Mouse (Mus musculus) left cerebral cortex, postnatal 10 days (tissue): ENCODE measurements around the gene Mgat2. TPM values are rescaled to one million over a fixed set of nuclear protein-coding genes. Genes with fewer than 3 reads are reported as not detected.

Source experiments
- DNase-seq, 2 experiments: peaks; one replicate each; pipeline ENCODE4 v3.0.0; 2021 to 2022; ENCODE audit warnings: low spot score in 2 of 2, mixed read lengths in 1 of 2; ENCODE audit errors: extremely low spot score in 1 of 2
- intact Hi-C: fragments of 180-260 bp; cut with DNase I; formaldehyde crosslinking; loops from one replicate; pipeline ENCODE4 v1.15.1; 2025
- total RNA-seq, 2 experiments: library from RNA; stranded (reverse); gene quantifications; 2 replicates each; pipeline ENCODE4 v1.2.3; 2021

Gene Mgat2
- total RNA-seq, 2 experiments from 2014 or later = 33.6 to 35.6 TPM

DNA sequence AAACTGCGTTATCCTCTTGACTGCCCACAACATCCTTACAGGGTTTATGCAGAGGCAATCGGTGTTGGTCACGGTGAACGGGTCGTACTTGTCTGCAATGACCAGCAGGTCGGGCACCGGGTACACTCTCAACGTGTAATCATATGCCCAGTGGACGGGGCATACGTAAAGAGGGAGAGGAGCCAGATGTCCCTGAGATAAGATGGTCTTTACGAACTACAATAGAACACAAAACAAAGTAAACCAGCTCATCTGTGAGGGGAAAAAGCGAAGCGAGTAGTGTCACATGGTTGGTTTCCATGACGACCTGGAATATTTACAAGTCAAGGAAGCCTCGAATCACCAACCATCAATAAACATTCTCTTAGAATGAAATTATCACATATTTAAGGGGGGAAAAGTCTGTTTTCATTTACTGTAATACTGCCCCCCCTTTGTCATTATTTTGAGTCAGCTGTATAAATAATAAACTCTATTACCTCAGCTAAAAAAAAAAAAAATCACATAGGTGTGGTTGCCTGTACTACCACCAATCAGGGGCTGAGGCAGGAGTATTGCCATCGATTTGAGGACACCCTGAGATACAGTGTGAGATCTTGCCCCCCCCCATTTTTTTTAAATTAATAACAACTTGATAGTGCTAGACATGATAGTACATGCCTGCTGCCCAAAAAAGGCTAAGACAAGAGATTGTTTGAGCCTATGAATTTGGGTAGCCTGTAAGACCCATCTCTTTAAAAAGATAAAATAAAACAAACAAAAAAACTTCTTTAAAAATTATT lies 20.3 kb downstream of the Mgat2 start, which contains the start of gene Gm49384:
Gene Gm49384, minus strand, starts transcription at position 216 of the 782 bp plus-strand sequence.
- intact Hi-C loops = no loop called here
- no peak for DNase-seq

DNA sequence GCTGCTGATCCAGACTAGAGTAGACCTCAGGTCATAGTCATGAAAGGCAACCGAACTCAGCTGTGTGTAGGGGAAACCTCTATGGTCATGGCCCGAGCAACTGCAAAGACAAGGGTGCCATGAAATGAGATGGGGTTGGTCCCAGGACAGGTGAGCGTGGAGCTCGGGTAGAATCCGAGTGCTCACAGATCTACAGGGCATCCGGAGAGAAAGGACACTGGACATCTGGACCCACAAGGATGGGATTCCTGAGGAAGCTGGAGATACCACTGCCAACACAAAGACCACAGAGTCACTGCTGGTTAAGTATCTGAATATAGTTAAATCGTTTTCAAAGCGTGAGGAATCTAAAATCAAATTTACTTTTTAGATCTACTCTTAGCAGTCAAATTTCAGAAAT lies 23.4 kb downstream of the Mgat2 start:
- DNase-seq = no peak
- intact Hi-C loops = no loop called here

DNA sequence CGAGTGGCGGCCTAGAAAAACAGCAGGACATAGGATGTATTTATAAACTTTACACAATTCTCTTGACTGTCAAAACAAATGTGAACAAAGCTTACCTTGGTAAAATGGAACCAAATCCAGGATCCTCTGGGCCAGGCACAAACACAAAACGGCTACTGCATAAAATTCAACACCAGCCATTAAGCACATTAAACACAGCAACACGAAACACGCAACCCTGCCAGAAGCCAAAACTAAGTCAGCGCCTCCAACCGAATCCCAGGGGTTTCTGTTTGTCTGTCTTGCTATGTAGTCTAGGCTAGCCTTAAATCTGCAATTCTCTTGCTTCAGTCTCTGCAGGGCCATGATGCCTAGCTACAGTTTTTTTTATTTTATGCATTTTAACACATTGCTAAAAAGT lies 24.0 kb downstream of the Mgat2 start:
- intact Hi-C loops = no loop called here
- no peak for DNase-seq

DNA sequence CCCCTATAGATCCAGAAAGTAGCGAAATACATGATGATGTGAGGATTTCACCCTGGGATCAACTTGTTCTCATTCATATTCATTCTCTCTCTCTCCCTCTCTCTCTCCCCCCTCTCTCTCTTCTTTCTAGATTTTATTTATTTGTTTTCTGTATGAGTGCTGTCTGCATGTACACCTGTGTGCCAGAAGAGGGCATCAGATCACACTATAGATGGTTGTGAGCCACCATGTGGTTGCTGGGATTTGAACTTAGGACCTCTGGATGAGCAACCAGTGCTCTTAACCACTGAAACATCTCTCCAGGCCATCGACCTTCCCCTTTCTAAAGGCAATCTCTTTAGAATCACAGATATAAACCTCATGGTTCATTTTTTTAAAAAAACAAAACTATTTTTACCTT lies 24.6 kb downstream of the Mgat2 start:
- DNase-seq = no peak
- intact Hi-C loops = no loop called here

DNA sequence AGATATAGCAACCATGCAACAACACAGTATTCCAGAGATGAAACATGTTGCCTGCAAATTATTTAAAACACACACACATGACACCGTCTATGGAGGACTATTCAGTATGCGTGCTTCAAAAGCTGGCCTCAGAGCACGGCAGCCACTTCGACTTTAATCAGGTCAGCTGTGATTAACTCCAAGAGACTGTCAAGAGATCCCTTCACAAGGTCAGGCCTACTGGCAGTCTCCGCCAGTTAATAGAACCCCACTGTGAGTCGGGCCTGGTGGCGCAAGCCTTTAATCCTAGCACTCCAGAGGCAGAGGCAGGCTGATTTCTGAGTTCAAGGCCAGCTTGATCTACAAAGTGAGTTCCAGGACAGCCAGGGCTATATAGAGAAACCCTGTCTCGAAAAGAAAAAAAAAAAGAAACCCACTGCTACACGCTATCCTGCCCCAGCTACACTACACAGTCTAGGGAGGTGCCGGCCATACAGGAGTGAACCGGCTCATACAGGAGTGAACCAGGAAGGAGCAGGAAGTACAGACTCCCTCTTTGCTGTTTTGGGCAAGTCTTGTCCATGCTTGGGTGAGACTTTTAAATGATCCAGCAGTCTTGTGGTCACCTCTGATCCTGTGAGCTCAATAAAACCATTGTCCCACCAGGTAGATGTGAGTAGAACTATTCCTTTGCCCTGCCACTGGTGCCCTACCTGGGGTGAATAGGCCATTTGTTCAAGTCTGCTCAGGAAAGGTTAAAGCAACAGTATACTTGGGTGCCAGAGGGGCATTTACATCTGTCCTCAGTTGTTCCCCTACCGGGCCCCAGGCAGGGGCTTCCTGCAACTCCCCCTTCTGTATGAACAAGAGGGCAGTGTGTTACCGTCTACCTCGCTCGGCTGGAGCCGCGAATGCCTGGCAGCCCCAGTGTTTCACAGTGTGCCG lies 26.4 kb downstream of the Mgat2 start:
- intact Hi-C loops = loop anchor here (5.0 kb wide), 1 partner anchor 87 kb away; the partner anchor contains the start of gene Klhdc2
- DNase-seq = no peak

DNA sequence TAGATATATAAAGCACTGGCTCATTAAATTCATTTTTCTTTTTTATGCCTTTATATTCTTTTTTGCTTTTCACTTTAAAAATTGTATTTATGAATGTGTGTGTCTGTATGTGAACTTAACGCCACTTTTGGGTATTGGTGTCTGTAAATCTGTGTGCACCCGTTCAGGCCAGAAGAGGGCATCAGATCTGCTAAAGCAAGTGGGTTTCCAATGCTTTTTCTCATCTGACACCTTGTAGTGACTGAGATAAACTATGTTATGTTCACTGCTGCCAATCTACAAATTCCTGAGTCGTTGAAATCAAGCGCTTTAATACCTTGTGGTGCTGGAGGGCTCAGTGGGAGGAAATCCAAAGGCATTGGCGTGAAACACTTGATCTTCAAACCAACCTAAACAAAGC lies 27.1 kb downstream of the Mgat2 start:
- intact Hi-C loops = loop anchor here (5.0 kb wide), 1 partner anchor 86 kb away; the partner anchor contains the start of gene Klhdc2
- no peak for DNase-seq

DNA sequence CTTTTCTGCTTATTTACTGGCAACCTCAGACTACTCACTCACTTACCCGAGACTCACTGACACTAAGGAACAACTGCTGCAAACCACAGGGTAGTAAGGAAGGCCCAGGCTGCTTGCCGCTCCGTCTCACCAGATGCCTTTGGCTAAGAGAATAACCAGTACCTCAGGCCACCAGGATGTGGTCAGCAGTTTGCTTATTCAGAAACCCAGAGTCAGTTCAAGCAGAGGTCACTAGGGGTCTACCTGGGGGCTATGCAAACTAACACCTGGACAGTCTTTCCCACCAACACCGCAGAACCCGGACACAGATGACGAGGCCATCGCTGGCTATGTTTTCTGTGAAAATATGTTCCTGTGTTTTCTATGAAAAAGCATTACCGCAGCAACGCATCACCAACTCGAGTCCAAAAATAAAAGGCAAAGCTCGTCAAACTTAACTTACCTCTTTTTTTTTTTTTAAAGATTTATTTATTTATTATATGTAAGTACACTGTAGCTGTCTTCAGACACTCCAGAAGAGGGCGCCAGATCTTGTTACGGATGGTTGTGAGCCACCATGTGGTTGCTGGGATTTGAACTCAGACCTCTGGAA lies 29.3 kb downstream of the Mgat2 start:
- intact Hi-C loops = loop anchor here (5.0 kb wide), 1 partner anchor 84 kb away; the partner anchor contains the start of gene Klhdc2
- DNase-seq = no peak

DNA sequence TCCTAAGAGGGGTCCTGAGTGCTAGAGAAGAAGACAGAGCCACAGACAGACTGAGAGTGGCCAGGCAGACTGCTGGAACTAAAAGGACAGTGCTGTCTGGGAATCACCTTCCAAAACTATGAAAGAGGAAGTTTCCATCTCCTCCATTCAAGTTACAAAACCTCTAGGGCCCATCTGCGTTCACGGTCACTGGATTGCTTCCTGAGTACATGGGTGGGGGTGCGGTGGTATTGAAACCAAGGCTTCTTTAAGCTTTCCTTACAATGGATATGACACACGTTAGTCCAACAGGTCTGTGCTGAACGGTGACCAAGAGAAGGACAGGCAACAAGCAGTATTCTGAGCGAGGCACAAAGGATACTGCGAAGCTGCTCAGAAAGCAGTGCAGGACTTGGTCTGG lies 30.4 kb downstream of the Mgat2 start:
- DNase-seq = no peak
- intact Hi-C loops = loop anchor here (5.0 kb wide), 1 partner anchor 83 kb away; the partner anchor contains the start of gene Klhdc2

DNA sequence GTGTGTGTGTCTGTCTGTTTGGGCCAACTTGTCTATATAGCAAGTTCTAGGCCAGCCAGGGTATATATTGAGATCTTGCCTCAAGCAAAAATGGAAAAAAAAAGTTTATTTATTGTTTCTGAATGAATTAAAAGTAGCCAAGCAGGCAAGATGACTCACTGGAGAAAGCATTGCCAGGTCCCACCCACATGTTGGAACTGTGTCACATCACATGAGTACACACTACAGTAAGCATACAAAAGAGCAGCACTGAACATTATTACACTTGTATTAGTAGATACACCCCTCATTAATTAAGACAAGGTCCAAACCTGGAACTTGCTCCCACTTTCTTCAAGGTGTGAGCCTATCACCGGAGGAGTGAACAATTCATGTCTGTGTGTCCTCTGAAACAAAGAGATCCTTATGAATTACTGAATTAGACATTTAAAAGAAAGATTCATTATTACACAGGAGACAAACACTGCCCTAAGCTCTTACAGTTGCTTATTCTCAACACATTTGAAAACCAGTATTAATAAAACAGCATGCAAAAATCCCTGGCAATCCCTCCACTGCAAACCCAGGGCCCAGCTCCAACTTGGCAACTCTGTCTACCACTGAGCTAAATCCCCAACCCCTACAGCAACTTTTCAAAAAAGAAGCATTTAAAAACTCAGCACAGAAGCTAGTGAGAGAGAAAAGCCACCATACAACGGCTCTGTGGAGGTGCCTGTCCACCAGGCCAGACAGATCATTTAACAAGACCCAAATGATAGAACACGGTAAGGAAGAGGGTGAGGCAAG lies 31.2 kb downstream of the Mgat2 start:
- DNase-seq = no peak
- intact Hi-C loops = loop anchor here (5.0 kb wide), 2 partner anchors 67 to 82 kb away; partner anchors contain the start of gene Klhdc2

DNA sequence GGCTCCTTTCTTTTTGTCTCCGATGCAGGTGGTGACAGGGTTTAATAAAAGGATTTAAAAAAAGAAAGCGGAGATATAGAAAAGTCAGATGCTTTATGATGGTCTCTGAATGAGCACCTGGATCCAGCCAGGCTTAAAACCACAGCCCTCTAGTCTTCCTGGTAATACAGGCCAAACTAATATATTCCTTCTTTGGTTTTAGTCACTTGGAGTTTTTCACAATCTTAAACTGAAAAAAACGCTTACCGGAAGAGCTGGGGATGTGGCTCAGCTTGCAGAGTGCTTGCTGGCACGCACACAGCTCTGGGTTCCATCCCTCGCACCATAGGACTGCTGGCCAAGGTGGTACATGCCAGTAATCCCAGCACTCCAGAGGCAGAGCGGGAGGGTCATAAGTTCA lies 32.6 kb downstream of the Mgat2 start:
- no peak for DNase-seq
- intact Hi-C loops = loop anchor here (5.0 kb wide), 1 partner anchor 66 kb away; no protein-coding TSS in a partner anchor

DNA sequence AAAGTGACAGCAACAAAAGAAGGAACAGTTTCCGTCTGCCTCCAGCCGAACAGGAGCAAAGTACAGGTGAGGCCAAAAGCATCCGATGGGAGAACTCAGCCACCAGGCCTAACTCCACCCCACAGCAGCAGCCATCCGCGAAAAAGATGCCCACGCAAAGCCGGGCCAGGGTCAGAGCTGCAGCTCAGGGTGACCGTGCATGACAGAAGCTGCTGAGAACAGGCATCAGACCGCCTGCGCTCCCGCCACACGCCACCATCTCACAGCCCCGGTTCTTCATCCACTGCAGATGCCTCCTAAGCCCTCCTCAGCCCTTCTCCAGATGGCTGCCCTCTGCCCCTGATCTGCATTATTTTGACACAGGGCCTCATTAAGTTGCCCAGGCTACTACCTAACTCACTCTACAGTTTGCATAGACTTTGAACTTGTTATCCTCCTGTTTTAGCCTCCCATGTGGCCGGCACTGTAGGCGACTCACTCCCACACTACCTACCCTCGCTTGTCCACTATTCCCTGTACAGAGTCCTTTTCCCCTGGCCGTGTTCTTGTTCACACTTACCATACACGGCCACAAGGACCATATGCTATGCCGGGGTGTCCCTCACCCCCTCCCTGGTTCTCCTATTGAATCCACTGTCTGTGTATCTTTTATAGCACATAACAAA lies 36.8 kb downstream of the Mgat2 start:
- intact Hi-C loops = no loop called here
- no peak for DNase-seq

DNA sequence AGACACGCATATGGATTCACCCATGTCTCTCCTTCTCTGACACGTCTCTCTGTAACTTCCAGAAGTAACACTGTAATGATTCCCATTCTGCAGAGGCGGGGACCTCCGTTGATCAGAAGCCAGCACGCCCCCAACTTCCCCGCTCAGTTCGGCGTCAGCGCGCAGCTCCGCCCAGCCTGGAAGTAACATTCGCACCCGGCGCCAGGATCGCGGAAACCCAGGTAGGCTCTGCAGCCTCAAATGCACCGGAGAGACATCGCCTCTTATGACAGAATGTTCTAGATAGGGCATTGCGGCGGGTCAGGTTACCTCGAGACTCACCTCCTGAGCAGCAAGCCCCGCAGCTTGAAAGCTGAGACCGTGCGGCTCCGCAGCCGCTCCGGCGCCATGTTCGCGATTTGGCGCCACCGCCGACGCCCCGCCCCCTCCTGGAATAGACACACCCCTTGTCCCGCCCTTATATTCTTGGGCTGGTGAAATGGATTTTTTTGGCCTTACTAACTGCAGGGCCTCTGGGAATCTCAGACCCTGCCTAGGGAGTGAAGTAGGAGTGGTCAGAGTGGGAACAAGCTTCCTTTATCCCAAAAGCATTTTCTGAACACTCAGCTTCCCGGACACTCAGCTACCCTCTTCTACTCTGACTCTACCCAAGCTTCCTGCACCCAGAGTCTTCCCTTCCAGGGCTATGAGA lies 44.0 kb downstream of the Mgat2 start, which contains the start of gene Pole2:
Gene Pole2, minus strand, starts transcription at position 420 of the 691 bp plus-strand sequence.
- intact Hi-C loops = no loop called here
- peak; percentile 76 to 90 for DNase-seq

DNA sequence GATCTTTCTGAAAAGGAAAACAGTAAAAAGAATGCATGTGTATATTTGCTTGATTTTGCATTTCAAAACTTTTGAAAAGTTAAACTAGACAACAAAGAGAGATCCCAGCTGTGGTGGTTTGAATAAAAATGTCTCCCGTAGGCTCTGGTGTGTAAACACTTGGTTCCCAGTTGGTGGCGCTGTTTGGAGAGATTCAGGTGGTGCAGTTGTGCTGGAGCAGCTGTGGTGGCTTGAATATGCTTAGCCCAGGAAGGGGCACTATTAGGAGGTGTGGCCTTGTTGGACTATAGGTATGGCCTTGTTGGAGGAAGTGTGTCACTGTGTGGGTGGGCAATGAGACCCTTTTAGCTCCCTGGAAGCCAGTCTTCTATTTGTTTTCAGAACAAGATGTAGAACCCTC lies 45.3 kb downstream of the Mgat2 start:
- no peak for DNase-seq
- intact Hi-C loops = no loop called here

DNA sequence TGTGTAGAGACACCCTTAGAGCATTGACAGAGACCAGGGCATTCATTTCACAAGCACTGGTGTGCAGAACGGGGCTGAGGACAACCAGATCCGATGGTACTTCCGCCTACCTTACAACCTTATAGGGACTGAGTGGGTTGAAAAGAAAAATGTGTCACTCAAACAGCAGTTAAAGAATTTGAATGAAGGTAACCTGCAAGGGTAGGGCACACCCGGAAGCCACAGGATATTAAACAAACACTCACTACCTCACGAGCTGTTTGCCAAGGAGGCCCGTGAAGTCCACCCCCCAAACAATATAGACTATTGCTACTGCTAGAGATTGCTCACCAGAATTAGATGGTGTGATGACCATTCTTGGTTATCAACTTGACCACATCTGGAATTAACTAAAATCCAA lies 51.8 kb downstream of the Mgat2 start:
- no peak for DNase-seq
- intact Hi-C loops = no loop called here
